Mouse (Mus musculus) left cerebral cortex, adult 2 months (tissue): ENCODE data around the gene Adgrf4. TPM values are rescaled to one million over a fixed set of nuclear protein-coding genes. Genes with fewer than 3 reads are reported as not detected.
A peak's percentile ranks its signal among the peaks of the same experiment; 100 is the strongest.

Source experiments
- DNase-seq, 2 experiments: peaks; one replicate each; pipeline ENCODE4 v3.0.0; 2021 to 2022; ENCODE audit warnings: low spot score in 2 of 2, mixed read lengths in 1 of 2; ENCODE audit errors: extremely low spot score in 1 of 2
- H3K27ac ChIP-seq: fragments of 200-600 bp; 2 replicates; pipeline ENCODE4 v1.8.1; 2022
- H3K4me3 ChIP-seq: fragments of 200-600 bp; 2 replicates; pipeline ENCODE4 v1.8.1; 2022
- CTCF ChIP-seq: fragments of 200-600 bp; IDR thresholded peaks from 2 replicates; pipeline ENCODE4 v1.8.1; 2022; ENCODE audit warnings: antibody characterized with exemption, mild to moderate bottlenecking, moderate library complexity
- intact Hi-C: fragments of 180-260 bp; cut with DNase I; formaldehyde crosslinking; loops from one replicate; pipeline ENCODE4 v1.15.1; 2025
- total RNA-seq, 2 experiments: library from RNA; stranded (reverse); gene quantifications; 2 replicates each; pipeline ENCODE4 v1.2.3; 2021

Adgrf4 gene
- total RNA-seq, 2 experiments from 2014 or later, result 1.7 to 2.1 TPM

GRCm38 (mm10) chr17:42613043-42613737 lies 78.9 kb downstream of the Adgrf4 start:
- DNase-seq, result peak; percentile 49 to 54
- intact Hi-C loops, result loop anchor here (1.0 to 5.0 kb wide), 3 partner anchors 169 to 496 kb away; no protein-coding TSS in a partner anchor
- H3K27ac ChIP-seq, result no peak overlapping the region
- no peak overlapping the region for H3K4me3 ChIP-seq
- peak; percentile 87 for TF ChIP-seq CTCF

DNA sequence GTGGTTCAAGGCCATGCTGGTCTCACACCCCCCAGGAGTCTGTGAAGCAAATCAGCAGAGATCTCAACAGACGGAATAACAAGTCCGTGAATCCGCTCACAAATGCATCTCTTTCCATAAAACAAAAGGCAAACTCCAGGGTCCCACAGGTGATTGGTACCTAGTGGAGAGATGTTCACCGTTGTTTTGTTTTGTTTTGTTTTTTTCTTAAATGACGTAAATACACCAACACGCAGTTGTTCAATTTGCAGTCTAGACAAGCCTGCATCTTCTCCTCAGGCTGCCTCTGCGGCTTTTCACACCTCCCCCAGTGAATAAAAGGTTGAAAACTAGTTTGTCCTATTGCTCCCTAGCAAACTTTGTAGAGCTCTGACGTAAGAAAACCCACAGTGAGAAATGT lies 80.8 kb downstream of the Adgrf4 start, which contains the start of gene Opn5:
Opn5 (minus strand) TSS at position 101 of the 400 bp plus-strand sequence.
- no peak for TF ChIP-seq CTCF
- intact Hi-C loops, result loop anchor here (5.0 kb wide), 1 partner anchor 494 kb away; no protein-coding TSS in a partner anchor
- no peak within 1 kb of the TSS for H3K27ac ChIP-seq

DNA sequence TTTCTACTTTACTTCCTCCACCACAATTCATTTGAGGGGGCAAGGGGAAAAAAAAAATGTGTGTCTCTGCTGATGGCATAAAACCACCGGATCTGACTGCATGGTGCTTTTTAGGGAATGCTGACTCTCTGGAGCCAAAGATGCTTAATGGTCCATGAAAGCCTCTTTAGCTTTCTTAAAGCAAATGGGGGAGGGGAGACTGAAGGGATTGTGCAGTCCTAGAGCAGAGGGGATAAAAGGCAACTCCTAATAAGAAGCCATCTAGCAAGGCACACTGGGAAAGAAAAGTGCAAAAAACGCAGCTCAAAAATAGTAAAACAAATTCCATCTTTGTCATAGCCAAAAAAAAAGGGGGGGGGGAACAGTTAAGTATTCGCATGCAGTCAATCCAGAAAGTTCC lies 83.8 kb downstream of the Adgrf4 start:
- intact Hi-C loops, result loop anchor here (10.0 kb wide), 1 partner anchor 1633 kb away; no protein-coding TSS in a partner anchor
- H3K27ac ChIP-seq, result no peak overlapping the region
- H3K4me3 ChIP-seq, result no peak overlapping the region
- no peak for TF ChIP-seq CTCF
- no peak for DNase-seq

More for the DNA sequence above, 80.8 kb downstream of the Adgrf4 start, which contains the start of gene Opn5:
- H3K4me3 ChIP-seq, result no peak within 1 kb of the TSS
- DNase-seq, result no peak

Other genes starting within 250 kb of the Adgrf4 start
- not detected for gene Opn5, start 80.9 kb downstream of the Adgrf4 start, total RNA-seq
- gene Adgrf2, start 49.9 kb upstream of the Adgrf4 start, total RNA-seq, result 1 to 10 TPM; 1.1 to 1.3 TPM
- 10 to 100 TPM; 19.5 to 25.6 TPM for gene Cd2ap, start 184.4 kb upstream of the Adgrf4 start, total RNA-seq